Mouse (Mus musculus) midbrain, embryonic 16.5 days (tissue): ENCODE measurements around the gene Plcb4. TPM values are rescaled to one million over a fixed set of nuclear protein-coding genes. Genes with fewer than 3 reads are reported as not detected.
"Not testable (repeated sequence)": the region's sequence is repeated elsewhere in the genome, so short reads cannot be mapped to it uniquely, and the experiment has no call there.

Source experiments
- ATAC-seq: fragments of 200-750 bp; cut with Nextera tagmentation; 2 replicates; pipeline ENCODE4 v1.8.0; 2017; ENCODE audit warnings: moderate TSS enrichment
- H3K27ac ChIP-seq: fragments of 300-500 bp; sonication (generic); 2 replicates; pipeline ENCODE4 v1.5.1; 2014; ENCODE audit warnings: mild to moderate bottlenecking, low read length, mixed read lengths
- H3K27me3 ChIP-seq: fragments of 300-500 bp; sonication (generic); 2 replicates; pipeline ENCODE4 v1.6.1; 2014; ENCODE audit warnings: low read depth, low read length, mixed read lengths; ENCODE audit not compliant: control insufficient read depth, insufficient read depth
- H3K36me3 ChIP-seq: fragments of 300-500 bp; sonication (generic); 2 replicates; pipeline ENCODE4 v1.6.1; 2014; ENCODE audit warnings: mild to moderate bottlenecking, low read length, moderate library complexity, mixed read lengths; ENCODE audit not compliant: control insufficient read depth, insufficient read depth
- H3K4me1 ChIP-seq: fragments of 300-500 bp; sonication (generic); 2 replicates; pipeline ENCODE4 v1.6.1; 2014; ENCODE audit warnings: mild to moderate bottlenecking, low read length, mixed read lengths; ENCODE audit not compliant: control insufficient read depth, insufficient read depth
- H3K4me2 ChIP-seq: fragments of 300-500 bp; sonication (generic); 2 replicates; pipeline ENCODE4 v1.6.1; 2014; ENCODE audit warnings: mild to moderate bottlenecking, low read length, mixed read lengths
- H3K4me3 ChIP-seq: fragments of 300-500 bp; sonication (generic); 2 replicates; pipeline ENCODE4 v1.5.1; 2014; ENCODE audit warnings: low read depth, mild to moderate bottlenecking, low read length, moderate library complexity, mixed read lengths
- H3K9ac ChIP-seq: fragments of 300-500 bp; sonication (generic); 2 replicates; pipeline ENCODE4 v1.6.1; 2014; ENCODE audit warnings: low read depth, low read length, mixed read lengths
- H3K9me3 ChIP-seq: fragments of 300-500 bp; sonication (generic); replicated peaks from 2 replicates; pipeline ENCODE4 v1.6.1; 2014; ENCODE audit warnings: mild to moderate bottlenecking, low read length, mixed read lengths; ENCODE audit not compliant: control insufficient read depth, poor library complexity, severe bottlenecking
- WGBS: fragments of 180-500 bp; shearing (Covaris S2); extraction: QIAGEN DNeasy Blood & Tissue Kit; methylation state at CpG from one replicate; pipeline ENCODE4 v1.1.7; 2014; 5-methylcytosine and 5-hydroxymethylcytosine counted together
- polyA plus RNA-seq: library from polyadenylated mRNA; unstranded; fragments of >200 nt; fragmentation: Nextera tagmentation; extraction: Ambion mirVana; gene quantifications from 2 replicates; pipeline ENCODE4 v1.2.1, GENCODE M21; 2015

Plcb4 gene
- polyA plus RNA-seq, 1 experiment from 2014 or later: 44.4 TPM

- no peak overlapping the region for H3K9ac ChIP-seq
- no peak for ATAC-seq
- H3K9me3 ChIP-seq: no peaks in the 10 kb centered on the region
- 81% methylated on average over 9 of the region's 9 CpGs for WGBS
- no peak overlapping the region for H3K4me3 ChIP-seq
- H3K4me1 ChIP-seq: no peaks in the 10 kb centered on the region
- no peak overlapping the region for H3K4me2 ChIP-seq
- no peak overlapping the region for H3K27ac ChIP-seq
- no peaks in the 10 kb centered on the region for H3K27me3 ChIP-seq
- H3K36me3 ChIP-seq: peaks cover 3% of the 10 kb centered on the region; the same call in 1 of the 2 replicates
Observed at GRCm38 (mm10) chr2:135975978-135976377, 317.2 kb downstream of the Plcb4 start.

- Histone ChIP-seq H3K4me2 (no peak overlapping the region), H3K27ac (no peak overlapping the region), H3K9ac (no peak overlapping the region), H3K27me3 (no peaks in the 10 kb centered on the region), H3K9me3 (no peaks in the 10 kb centered on the region), H3K4me1 (no peaks in the 10 kb centered on the region), H3K4me3 (no peak overlapping the region), H3K36me3 (peaks cover 6% of the 10 kb centered on the region; the same call in 1 of the 2 replicates)
- no peak for ATAC-seq
- WGBS: 61% methylated on average over 5 of the region's 5 CpGs
Observed at GRCm38 (mm10) chr2:135978790-135979189, 320.0 kb downstream of the Plcb4 start.

DNA sequence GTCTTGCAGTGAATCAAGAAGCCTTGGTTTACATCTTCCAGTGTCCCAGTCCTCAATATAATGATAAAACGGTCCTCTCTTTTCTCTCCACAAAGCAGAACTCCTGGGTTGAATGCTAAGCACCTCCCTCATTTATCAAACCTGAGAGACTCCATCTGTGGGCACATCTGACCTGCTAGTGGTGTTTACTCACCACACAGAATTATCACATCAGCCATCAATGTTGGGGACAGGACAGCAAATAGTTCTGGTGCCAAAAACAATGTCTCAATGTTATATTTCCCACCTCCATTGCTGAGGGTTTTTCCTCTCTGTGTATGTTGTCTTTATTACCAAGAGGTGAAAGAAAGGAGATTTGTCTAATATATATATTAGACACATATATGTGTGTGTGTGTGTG lies 321.6 kb downstream of the Plcb4 start:
- Histone ChIP-seq H3K4me3 (no peak overlapping the region), H3K4me2 (no peak overlapping the region), H3K27ac (no peak overlapping the region), H3K9me3 (no peaks in the 10 kb centered on the region), H3K27me3 (no peaks in the 10 kb centered on the region), H3K9ac (no peak overlapping the region), H3K36me3 (peaks cover 14% of the 10 kb centered on the region; the same call in 1 of the 2 replicates), H3K4me1 (no peaks in the 10 kb centered on the region)
- 85% methylated on average over 1 of the region's 1 CpGs for WGBS
- no peak for ATAC-seq

DNA sequence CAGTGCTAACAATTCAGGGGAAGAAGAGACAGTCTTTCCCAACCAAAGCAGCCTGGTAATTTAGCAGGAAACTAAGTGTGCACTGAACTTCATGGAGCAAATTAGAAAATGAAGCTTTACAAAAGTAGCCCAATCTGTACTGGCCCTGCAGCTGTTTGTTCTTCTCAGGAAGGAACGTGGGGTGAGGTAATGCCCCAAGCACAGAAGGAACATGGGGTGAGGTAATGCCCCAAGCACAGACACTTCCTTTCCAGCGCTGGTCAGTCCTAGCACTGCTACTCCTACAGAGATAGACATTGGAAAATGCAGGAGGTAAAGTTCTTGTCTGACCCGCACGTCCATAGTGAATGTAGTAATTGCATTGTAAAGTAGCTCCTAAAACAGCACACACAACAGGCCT lies 325.2 kb downstream of the Plcb4 start:
- Histone ChIP-seq H3K4me1 (no peaks in the 10 kb centered on the region), H3K4me3 (no peak overlapping the region), H3K27me3 (no peaks in the 10 kb centered on the region), H3K36me3 (peaks cover 15% of the 10 kb centered on the region; the same call in 1 of the 2 replicates), H3K27ac (no peak overlapping the region), H3K4me2 (no peak overlapping the region), H3K9me3 (no peaks in the 10 kb centered on the region), H3K9ac (no peak overlapping the region)
- no peak for ATAC-seq
- 88% methylated on average over 4 of the region's 4 CpGs for WGBS

DNA sequence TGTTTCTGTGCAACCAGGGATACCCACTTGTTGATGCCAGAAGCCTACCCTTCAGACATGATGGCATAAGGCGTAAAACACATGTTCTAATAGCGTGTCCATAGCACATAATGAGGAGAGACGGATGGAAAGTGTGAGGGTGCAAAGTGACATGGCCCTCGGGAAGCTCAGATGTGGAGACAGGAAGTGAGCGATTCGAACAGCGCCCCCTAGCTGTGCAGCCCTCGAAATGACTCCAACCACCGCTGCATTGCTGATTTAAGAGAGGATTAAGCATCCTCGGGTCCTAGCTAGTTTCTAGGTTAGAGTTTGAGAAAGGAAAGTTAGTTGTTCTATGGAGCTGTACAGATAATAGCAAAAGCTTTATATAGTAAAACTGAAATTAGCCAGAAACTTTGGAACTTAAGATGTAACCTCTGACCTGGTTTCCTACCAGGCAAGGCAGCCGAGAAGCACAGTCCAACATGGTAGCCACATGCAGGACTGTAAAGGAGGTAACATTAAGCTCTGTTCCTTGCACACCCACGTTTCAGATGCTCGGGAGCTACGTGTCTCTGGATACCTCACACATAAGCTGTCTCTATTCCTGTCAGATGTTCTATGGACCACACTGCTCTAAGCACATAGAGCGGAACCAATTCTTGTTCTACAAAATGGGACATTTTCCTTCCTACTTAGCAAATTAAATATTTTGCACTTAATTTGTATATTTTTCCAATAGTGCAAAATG lies 326.9 kb downstream of the Plcb4 start:
- Histone ChIP-seq H3K9ac (no peak overlapping the region), H3K4me1 (no peaks in the 10 kb centered on the region), H3K27ac (no peak overlapping the region), H3K36me3 (peaks cover 15% of the 10 kb centered on the region; the same call in 1 of the 2 replicates), H3K4me2 (no peak overlapping the region), H3K4me3 (no peak overlapping the region), H3K9me3 (no peaks in the 10 kb centered on the region), H3K27me3 (no peaks in the 10 kb centered on the region)
- ATAC-seq: no peak
- 87% methylated on average over 15 of the region's 15 CpGs for whole genome bisulfite sequencing

GRCm38 (mm10) chr2:135988475-135988874 lies 329.7 kb downstream of the Plcb4 start:
- H3K4me1 ChIP-seq, H3K9ac ChIP-seq, H3K27me3 ChIP-seq, H3K36me3 ChIP-seq, H3K4me3 ChIP-seq, H3K9me3 ChIP-seq, H3K27ac ChIP-seq, ATAC-seq, H3K4me2 ChIP-seq: not testable (repeated sequence)

DNA sequence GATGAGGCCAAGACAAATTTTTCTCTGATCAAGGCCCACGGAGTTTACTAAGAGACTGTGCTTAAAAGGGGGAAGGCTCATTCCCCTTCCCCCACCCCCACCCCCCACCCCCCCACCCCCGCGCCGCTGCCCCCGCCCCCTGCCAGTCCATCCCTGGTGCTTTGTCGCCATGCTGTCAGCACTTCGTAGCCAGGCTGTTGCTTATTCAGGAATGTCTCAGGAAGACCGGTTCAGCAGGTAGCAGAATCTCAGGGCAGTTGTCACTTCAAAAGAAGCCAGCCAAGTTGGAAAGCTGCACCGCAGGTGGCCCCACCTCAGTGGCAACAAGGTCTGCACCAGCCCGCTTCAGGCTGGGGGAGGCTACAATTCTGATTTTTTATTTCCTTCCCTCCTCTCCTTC lies 331.9 kb downstream of the Plcb4 start:
- H3K9ac ChIP-seq, H3K4me2 ChIP-seq, H3K27me3 ChIP-seq, H3K36me3 ChIP-seq, H3K4me1 ChIP-seq, H3K27ac ChIP-seq, ATAC-seq, H3K4me3 ChIP-seq, H3K9me3 ChIP-seq: not testable (repeated sequence)
- WGBS: 74% methylated on average over 10 of the region's 10 CpGs

- 84% methylated on average over 11 of the region's 11 CpGs for WGBS
- Histone ChIP-seq H3K9ac (no peak overlapping the region), H3K36me3 (peaks cover 3% of the 10 kb centered on the region; the same call in 1 of the 2 replicates), H3K4me1 (peaks cover 12% of the 10 kb centered on the region), H3K27me3 (no peaks in the 10 kb centered on the region), H3K4me3 (no peak overlapping the region), H3K27ac (no peak overlapping the region), H3K9me3 (no peaks in the 10 kb centered on the region), H3K4me2 (no peak overlapping the region)
- ATAC-seq: no peak
Observed at GRCm38 (mm10) chr2:135993314-135993713, 334.5 kb downstream of the Plcb4 start.

DNA sequence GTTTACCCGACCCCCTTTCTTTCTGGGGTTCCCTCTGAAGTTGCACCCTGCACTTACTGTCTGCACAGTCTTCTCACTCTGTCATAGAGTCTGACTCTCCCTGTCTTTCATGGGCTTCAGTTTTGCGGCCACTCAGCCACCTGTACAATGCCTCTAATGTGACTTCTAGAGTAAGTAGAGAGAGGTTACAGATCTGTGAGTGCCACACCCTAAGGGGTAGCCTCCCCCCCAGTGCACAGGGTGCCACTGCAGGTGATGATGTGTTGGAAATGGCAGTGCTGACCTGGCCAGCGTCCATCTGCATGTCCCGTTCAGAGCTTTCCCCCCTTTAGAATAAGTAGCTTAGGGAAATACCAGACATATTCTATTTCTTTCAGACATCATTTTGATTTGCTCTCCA lies 336.4 kb downstream of the Plcb4 start:
- Histone ChIP-seq H3K4me2 (no peak overlapping the region), H3K27me3 (no peaks in the 10 kb centered on the region), H3K36me3 (peaks cover 3% of the 10 kb centered on the region; the same call in 1 of the 2 replicates), H3K4me3 (no peak overlapping the region), H3K9ac (no peak overlapping the region), H3K9me3 (no peaks in the 10 kb centered on the region), H3K4me1 (peaks cover 12% of the 10 kb centered on the region), H3K27ac (no peak overlapping the region)
- WGBS: 87% methylated on average over 4 of the region's 4 CpGs
- no peak for ATAC-seq
